Mouse (Mus musculus) megakaryocyte, adult 5-6 weeks (primary cell): Measurements from ENCODE around the gene Cep152. TPM values are rescaled to one million over a fixed set of nuclear protein-coding genes. Genes with fewer than 3 reads are reported as not detected.
A peak's percentile ranks its signal among the peaks of the same experiment; 100 is the strongest.

Experiments used
- ATAC-seq: 2 replicates; pipeline ENCODE4 v1.8.0; 2016; ENCODE audit warnings: mild to moderate bottlenecking, inconsistent platforms; ENCODE audit not compliant: poor library complexity, severe bottlenecking
- total RNA-seq, 2 experiments: library from RNA; stranded (forward) in 1 of 2; stranded (reverse) in 1 of 2; fragments of 153-499, 151-499 nt in 1 of 2; fragments of 221-1000, 200-1000 nt in 1 of 2; gene quantifications; 2 replicates each; pipeline versions ENCODE4 v1.2.3 to v1.2.4; 2015 to 2017

The Cep152 gene
- total RNA-seq, 2 experiments from 2014 or later: 3.8 to 14.4 TPM

DNA sequence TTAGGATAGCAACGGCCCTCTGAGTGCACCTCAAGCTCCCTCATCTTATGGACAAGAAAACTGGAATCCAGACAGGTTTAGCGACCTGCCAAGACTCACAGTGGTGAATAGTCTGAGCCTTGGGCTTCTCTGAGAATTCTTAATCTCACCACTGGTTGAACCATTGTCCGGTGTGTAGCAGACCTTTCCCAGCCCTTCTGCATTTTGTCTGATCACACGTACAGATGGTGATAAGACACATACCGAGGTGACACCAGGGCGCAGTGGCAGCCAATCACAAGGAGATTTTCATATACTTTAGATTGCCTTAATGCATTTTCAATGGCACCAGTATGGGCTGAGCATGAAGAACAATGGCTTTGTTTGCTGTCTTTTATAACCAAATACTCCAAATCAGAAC, 3.6 kb upstream of the Cep152 start:
- no peak for ATAC-seq

DNA sequence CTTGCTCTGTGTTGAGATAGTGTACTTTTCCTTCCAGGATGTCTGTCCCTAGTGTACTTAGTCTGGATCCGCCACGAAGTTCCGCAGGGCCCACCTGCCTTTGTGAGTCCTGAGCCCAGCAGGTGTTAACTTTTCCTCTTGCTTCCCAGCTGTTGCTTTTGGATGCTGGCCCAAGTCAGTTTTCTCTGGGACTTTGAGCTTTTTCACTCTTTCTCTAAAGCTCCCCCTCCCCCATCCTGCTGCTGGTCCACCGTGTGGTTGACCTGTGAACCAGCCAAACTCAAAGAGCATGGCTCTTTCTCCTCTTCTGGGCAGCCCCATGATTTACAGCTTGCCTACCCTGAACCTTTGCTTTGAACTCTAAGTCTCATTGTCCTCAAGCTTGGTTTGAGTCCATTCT, 1.6 kb upstream of the Cep152 start:
- ATAC-seq: no peak

DNA sequence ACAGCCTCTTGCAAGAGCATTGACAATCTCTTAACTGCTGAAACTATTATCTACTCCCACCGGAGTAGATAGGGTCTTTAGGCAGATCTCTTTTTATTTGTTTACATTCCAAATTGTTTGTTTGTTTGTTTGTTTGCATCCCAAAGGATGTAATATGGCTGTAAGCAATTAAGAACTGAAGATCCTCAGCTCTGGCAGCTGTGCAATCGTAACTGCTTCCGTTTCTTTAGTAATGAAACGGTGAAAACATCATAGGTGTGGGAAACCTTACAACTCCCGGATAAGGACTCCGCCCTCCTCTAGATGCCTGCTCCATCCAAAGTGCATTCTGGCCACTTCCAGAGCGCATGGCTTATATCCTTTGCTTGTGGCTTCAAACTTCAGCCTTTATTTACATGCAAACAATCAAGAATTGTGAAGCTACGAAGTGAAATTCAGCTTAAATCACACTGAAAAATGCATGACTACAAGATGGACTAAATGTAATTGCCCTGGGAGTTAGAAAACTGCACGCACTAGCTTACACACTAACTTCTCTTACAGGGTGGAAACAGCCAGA, 707 bp downstream of the Cep152 start:
- ATAC-seq: no peak

DNA sequence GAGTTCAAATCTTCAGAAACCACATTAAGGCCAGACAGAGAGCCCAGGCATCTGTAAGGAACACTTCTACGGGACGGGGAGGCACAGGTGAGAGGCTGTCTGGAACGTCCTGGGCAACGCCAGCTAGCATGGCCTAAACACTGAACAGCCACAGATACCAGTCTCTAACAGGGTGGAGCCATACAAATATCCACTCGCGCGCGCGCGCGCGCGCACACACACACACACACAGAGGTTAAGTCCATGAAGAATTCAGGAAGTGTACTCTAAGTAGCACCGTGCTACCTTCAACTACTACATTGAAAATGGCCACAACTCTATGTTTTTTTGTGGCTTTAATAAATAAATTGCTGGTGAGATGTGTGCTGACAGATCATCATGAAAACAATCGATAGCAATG, 1.7 kb downstream of the Cep152 start:
- no peak for ATAC-seq

DNA sequence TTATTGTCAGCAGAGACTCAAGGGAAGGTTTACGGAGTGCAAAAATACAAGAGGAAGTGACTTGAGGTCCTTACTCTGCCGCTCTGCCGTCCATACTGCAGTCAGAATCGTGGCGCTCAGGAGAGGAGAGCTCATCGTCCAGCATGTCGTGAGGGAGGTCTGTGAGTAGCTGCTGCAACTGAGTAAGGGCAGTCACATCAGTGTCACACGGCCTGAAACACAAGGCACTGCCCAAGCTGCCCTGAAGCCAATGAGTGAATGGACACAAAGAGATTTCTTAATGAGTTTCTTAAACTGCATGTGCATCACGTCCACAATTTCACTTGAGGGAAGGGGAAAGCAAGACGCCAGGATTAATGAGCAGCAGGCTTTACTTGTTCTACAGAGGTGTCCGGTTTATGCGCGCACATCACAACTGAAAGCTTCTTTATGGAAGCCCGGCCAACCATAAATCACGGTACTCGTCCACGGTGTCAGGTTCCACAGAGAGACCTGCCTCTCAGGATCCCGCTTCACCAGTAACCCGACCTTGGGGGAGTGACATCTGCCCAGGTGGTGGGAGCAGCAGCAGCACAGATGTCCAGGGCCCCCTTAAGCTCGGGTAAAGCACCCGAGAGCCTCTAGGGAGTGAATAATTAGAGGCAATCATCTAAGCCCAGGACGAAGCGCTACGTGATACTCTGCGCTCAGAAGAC, 4.6 kb downstream of the Cep152 start:
- no peak for ATAC-seq

DNA sequence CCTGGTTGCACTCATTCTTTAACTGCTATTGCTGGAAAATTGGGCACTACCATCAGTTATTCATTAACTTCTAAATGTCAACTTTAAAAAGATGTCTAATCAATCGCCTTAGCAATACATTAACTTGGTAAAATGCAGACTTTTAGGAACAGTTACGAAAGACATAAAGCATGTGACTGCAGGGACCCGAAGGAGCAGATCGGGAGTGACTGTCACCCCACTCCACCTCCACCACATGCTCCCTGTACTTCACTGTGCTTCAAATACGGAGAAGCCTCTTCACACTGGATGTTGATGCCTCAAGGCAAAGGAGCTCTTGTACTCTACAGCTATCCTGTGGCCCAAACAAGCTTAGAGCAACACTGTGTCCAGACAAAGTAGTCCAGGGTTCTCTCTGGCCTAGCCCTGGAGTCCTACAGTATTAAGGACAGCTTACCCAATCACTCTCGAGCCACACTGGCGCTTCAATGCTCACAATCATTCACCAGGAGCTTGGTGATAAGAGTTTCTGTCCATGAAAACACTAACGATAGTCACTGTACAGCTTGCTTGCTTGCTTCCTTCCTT, 9.0 kb downstream of the Cep152 start:
- ATAC-seq: no peak

DNA sequence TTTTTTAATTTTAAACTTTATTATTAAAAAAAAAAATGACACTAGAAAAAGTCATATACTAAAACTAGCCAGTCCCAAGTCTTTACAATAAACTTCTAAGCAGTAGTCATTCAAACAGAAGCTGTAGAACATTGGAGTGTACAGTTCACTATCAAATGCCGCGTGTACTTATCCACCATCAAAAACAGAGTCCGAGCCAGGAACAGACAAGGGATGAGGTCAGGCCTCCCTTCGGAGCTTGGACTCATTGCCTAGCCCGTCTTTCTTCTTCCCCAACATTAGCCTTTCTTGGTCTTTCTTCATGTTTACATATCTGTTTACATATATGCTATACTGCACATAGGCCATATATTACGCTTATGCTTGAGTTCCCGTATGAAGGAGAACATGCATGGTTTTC, 9.5 kb downstream of the Cep152 start:
- ATAC-seq: no peak

DNA sequence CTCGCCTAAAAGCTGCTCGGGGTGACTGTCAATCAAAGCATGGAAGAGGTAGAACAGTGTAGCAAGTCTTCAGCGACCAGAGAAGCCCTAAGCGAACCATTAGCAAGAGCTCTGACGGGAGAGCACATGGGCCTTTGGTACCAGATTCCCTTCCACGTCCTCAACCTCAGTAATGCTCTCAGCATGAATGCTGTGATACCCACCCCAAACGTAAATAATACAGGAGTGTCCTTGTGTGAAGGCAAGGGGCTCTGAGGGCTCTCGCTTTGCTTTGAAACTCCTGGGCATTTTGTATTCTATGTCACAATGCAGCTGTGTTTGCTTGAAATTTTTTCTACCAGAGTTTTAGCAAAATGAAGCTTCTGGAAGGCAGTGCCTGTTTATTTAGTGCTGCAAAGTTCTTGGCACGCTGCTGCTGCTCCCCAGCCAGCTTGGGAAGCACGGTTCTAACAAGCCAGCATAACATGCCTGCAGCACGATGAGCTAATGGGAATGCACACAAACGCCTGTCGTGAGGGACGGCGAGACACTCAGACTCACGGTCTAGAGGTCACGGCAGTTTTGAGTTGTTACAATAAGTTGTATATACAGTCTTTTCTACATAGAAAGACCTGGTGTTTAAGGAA, 18.6 kb downstream of the Cep152 start:
- no peak for ATAC-seq

DNA sequence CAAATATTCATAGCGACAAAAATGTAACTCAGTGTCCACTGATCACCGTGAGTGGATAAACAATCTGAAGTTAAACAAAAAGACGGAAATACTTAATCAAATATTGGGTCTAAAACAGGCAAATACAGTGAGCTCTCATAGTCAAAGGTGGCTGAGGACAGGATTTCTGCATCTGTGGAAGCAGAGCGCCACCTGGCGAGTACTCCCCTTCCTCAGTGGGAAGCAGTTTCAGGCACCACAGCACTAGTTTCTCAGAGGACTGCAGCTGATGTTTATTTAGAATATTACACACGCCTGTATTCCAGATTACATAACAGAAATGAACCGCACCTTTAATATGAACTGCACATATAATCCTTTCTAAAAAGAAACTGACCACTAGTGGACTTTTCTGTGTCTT, 20.3 kb downstream of the Cep152 start:
- ATAC-seq: peak; percentile 63; the same call in 1 of the 2 replicates

DNA sequence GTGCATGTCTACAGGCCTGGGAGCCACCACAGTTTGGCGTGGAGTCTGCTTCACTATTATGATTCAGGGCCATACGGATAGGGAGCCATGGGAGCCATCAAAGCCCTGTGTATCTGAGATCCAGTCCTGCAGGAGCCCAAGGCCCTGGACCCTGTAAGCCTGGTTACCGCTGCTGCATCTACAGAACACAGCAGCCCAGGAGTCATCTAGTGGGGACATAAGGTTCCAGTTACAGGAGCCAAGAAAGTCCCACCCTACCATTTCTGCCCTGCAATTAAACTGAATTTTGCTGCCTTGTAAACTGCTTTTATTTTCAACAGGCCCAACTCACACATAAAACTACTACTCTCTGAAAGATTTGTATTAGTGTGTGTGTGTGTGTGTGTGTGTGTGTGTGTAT, 21.9 kb downstream of the Cep152 start:
- ATAC-seq: no peak

DNA sequence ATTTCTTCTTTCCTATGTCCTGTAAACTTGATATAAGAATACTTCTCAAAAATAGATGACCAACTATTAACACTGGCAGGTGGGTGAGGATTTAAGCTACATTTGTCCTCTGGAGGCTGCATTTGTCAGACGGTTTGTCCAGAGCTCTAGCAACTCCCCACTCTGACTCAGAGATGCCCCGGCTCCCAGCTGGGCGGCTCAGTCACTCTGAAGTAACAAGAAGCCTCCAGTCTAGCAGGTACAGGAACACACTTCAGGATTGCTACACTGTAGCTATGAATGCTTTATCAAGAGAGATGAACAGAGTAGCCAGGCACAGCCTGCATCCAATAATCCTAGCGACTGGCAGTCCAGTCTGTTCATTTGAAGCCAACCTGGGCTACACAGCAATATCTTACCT, 26.0 kb downstream of the Cep152 start:
- no peak for ATAC-seq

DNA sequence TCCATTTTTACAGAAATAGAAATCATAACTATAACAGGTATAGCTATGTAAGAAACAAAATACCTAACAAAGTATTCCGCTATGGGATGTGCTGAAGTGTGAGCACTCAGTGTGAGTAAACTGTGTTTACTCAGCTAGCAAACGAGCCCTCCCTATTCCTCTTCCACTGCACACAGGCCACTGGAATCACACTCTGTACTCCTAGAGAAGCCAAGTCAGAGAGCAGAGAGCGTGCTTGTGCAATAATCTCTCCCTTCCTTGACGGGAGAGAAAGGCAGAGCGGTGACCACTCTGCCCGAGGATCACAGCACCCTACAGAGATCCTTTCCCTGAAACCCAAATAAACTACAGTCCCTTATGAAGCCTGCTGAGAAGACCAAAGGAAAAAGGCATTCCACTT, 26.7 kb downstream of the Cep152 start:
- no peak for ATAC-seq

DNA sequence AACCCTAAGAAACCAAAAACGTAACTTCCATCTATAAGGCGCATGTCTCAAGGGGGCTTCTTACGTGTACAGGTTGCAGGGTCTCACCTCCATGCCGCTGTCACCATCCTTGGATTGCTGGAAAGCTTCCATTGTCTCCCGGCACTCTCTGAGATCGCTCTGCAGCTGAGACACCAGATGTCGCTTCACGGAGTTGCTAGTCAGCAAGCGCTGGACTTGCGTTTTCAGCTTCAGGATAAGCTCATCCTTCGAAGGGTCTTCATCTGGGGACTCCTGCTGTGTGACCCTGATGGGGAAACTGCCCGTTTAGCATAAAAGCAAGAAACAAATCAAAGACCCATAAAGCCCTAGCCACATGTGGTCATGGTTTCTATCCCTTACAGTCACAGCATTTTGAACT, 30.1 kb downstream of the Cep152 start:
- no peak for ATAC-seq

DNA sequence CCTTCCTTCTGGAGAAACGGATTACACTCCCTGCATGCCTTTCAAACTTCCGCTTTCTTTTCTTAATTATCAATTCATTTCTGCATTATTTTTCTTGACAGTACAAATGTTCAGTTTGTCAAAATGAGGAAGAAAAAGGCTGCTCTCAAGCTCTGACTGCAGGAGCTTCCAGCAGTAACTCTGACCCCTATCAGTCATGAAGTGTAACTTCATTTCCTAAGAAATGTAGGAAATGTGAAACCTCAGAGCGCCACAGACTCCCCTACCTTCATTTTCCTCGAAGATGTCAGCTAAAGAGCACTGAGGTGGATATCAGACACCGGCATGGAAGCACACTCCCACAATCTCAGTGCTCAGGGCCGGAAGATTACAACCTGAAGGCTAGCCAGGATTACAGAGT, 30.8 kb downstream of the Cep152 start:
- ATAC-seq: peak; percentile 51

DNA sequence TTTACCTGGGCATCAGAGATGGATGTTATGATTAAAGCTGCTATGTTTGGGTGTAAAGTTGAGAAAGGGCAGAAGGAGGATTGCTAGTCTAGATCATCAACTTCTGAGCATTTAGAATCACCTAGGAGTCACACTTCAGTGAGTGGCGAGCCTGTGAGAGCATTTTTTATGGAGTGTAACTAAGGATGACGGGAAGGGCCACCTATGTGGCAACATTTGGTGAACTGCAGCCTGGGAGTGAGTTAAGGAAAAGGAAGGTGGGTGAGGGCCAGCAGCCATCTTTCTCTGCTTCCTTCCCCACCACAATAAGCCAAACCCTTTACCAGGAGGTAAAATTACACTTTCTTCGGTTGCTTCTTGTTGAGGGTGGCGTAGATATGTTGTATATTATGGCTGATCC, 33.0 kb downstream of the Cep152 start:
- ATAC-seq: no peak

DNA sequence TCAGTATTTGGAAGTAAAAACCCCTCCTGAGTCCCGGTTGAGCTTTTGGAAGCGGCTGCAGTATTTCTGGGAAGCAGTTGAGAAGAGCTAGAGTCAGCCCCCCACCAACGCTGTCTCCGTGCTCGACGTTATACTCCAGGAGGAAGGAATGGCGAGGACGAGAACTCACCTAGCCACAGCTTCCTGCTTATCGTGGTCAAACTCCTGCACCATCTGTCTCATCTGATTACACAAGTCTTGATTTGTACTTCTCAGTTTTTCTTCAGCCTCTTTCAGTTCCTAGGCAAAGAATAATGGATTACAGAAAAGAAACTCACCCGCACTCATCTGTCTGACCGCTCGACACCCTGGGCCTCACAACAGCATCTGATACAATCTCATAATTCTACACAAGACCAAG, 35.6 kb downstream of the Cep152 start:
- peak; percentile 86 for ATAC-seq

DNA sequence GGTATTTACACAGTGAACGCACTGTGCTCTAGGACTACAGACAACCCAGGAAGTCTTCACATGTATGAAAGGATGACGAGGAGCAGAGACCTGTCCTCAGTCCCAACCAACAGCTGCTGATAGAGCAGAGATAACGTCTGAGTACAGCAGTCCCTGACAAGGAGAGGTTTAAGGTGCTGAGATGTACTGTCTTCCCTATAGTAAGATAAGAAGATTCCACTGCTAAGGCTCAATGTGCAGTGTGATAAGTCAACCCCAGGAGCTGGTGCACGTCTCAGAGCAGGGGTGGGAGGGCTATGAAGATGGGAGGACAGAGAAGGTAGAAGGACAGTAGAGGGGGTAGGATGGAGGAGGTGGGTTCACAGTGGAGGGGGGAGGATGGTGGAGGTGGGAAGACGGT, 43.8 kb downstream of the Cep152 start:
- ATAC-seq: no peak

DNA sequence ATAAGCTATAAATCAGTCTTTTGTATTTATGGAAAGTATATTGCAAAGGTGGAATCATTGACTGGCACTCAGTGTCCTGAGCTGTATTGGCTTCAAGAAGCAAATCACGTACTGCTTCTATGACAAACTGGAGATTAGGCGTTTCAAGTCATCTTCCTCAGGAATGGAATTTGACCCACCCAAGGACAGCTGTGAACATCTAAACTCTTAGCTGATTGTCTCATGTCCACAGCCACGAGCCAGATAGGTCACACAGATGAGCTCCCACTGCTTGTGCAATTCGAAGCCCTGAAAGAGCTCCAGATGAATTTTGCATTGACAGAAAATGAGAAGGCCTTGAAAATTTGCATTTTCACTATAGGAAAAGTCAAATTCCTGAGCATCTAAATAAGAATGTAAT, 47.2 kb downstream of the Cep152 start:
- no peak for ATAC-seq

DNA sequence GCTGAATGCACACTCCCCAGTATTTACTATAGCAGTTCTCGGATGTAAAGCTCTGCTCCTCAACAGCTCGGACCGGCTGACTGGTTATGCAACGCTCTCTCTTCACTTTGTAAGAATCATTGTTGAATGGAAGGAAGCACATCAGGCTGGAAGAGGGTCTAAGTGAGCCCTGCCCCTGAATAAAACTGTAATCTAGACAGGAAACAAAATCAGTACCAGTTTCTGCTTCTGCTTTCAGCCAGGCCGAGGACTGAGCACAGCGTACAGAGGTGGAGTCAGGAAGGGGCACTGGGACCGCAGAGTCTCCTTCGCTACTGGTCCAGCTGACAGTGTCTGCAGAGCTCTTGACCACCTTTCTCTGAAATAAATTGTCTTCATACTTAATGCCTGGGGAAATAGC, 48.4 kb downstream of the Cep152 start:
- ATAC-seq: peak; percentile 84

DNA sequence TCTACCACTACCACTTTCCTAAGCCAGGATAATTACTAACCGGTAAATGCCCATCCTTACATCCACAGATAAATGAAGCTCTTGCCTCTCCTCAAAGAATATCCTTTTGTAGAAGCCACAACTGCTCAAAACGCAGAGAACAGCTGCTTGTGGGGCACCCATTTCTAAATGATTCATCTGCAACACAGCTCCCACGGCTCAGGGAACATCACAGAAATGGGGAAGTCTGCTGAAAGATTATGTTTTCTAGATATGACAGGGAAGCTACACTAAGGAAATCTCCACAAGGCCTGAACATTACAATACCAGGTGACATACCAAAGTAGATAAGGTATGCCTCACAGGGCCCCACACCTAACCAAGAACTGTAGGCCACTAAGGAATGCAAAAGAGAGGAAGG, 49.1 kb downstream of the Cep152 start:
- no peak for ATAC-seq

DNA sequence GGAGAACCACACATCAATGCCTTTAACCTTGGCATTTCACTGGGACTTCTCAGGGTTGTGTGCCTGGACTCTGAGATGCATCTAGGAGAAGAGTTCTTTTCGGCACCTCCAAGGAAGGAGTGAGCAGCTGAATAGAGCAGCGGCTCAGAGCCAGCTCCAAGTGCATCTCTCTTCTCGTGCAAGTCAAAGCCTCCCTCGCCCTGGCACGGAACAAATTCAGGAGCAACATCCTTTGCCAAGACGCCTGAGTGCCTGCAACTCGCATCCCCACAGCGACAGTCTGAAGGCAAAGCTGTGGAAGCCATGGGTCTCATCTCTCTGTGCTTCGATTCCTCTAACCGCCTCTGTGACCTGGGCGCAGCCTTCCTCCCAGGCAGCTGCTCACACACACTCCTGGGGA, 61.0 kb downstream of the Cep152 start:
- ATAC-seq: no peak

DNA sequence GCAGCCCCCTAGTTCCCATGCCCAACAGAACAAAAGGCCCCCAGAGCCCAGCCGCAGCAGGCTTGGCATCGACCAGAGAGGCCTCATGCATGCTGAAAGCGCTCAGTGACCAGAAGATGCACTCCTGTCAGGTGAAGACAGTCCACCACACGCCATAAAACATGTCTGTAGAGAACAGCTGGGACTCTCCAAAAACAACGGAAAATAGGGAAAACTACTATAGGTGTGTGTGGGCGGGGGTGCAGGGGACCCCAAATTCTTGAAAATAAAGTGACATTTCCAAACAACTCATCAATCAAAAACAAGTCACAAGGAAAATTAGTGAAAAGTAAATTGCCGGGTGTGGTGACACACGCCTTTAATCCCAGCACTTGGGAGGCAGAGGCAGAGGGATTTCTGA, 62.5 kb downstream of the Cep152 start:
- no peak for ATAC-seq
